Mouse (Mus musculus) layer of hippocampus, adult 8-10 months (tissue): ENCODE measurements around the gene Zfp57. TPM values are rescaled to one million over a fixed set of nuclear protein-coding genes. Genes with fewer than 3 reads are reported as not detected.
"Not testable (repeated sequence)": the region's sequence is repeated elsewhere in the genome, so short reads cannot be mapped to it uniquely, and the experiment has no call there.

Experiments
- DNase-seq, 2 experiments: peaks; one replicate each; pipeline ENCODE4 v3.0.0; 2022; ENCODE audit warnings: low spot score in 2 of 2
- total RNA-seq, 4 experiments: library from RNA; stranded (reverse); gene quantifications; 2 replicates each; pipeline ENCODE4 v1.2.4; 2022

The Zfp57 gene
- total RNA-seq, 4 experiments from 2014 or later: 8.9 to 10.8 (median 9.8) TPM

DNA sequence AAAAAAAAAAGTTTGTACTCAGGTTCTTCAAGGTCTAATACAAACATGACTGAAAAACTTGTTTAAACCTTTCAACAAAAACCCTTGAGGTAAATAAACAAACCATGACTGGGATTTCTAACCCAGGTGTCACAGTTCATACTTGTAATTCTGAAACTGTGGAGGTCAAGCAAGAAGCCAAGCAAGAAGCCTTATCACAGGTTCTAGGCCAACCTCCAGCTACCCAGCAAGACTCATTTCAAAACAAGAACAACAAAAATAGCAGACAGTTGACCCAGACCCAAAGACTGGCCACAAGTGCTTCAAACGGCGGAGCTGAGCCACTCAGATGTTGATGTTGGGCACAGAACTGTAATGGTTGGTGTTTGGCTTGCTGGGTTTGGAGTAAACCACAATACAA lies 6.4 kb upstream of the Zfp57 start:
- DNase-seq: no peak

DNA sequence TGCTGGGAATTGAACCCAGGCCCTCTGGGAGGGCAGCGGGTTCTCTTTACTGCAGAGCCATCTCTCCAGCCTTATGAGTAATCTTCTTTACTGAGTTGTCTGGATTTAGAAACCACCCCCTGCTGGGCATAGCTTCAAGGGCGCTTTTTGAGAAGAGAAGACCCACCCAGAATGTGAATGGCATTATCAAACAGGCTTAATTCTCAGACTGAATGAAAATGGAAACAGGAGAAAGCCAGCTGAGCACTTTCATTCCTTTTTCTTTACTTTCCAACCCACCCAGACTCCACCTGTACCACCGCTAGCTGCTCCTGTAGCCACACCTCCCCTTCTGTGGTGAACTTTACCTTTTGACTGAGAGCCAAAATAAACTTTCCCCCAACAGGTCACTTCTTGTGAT lies 5.5 kb upstream of the Zfp57 start:
- no peak for DNase-seq

- DNase-seq: peak; percentile 34 to 80
These were observed 3.8 kb upstream of the Zfp57 start for GRCm38 (mm10) chr17:36997033-36997735.

GRCm38 (mm10) chr17:36998477-36998876 lies 2.5 kb upstream of the Zfp57 start:
- no peak for DNase-seq

DNA sequence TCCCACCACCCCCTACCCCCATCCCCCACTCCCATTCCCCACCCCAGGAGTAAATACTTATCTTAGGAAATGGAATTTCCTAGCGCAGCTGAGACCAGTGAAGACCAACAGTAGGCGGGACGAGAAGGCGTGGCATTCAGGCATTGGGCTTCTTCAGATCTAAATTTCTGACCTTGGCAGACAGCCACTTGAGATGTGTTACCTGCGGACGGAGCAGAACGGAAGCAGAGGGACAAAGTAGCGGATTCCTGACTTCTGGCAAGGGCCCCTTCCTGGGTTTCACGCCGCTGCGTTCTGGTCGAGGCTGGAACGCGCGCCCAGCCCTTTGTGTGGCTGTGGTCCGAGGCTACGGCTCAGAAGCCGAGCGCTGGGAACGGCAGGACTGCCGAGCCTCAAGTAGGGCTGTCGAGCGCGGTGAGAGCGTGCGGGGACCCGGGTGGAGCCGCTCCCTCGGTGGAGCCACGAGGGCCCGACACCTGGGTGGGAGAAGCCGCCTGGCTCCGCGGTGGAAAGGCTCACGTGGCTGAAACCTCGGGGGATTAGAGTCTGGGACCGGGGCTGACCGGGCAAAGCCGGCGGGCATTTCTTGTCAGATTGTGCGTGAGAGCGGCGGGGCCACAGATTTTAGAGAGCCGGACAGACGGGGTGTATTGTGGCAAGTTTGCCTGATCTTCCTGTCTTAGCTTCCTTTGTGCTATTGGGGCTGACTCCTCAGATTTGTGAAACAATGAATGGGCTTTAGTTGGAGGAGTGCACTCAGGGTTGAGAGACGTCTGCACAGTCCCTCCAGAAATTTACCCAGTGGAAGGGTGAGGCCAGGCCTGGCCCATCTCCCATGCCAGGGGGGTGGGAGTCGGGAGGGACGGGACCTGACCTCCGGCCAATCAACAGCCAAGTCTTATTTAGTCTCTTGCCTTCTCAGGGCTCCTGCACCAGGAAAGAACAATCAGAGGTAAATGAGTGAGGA lies 1.7 kb downstream of the Zfp57 start:
- DNase-seq: no peak

DNA sequence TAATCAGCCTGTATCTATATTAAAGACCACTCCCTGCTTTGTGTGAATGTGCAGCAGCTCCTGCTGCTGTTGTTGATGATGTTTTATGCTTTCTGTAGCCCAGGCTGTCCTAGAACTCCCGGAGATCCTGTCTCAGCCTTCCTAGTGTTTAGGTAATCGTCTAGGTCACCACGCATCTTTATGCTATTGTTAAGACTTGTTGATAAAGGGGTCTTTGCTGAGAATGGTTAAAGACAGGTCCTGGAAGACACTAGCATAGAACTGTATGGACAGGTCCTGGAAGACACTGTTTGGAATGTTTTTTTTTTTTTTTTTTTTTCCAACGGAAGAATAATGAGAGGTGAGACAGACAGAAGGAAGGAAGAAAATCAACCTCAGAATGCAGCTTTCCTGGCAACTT lies 2.4 kb downstream of the Zfp57 start:
- no peak for DNase-seq

DNA sequence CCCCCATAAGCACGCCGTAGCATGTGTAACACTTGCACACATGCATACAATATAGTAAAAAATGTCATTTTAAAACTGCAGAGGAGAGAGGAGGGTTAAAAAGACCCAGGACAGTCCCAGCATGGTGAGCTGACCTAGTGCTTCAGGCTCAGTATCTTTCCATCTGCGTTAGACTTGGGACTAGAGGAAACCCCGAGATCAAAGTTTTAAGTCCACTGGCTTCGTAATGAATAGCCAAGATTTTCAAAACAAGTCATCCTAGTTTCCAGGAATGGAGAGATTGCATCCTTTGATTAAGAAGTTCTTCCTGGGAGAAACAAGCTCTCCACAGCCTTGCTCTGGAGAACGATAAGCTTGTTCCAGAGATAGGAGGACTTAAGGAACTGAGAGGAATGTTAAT lies 7.2 kb downstream of the Zfp57 start:
- no peak for DNase-seq

DNA sequence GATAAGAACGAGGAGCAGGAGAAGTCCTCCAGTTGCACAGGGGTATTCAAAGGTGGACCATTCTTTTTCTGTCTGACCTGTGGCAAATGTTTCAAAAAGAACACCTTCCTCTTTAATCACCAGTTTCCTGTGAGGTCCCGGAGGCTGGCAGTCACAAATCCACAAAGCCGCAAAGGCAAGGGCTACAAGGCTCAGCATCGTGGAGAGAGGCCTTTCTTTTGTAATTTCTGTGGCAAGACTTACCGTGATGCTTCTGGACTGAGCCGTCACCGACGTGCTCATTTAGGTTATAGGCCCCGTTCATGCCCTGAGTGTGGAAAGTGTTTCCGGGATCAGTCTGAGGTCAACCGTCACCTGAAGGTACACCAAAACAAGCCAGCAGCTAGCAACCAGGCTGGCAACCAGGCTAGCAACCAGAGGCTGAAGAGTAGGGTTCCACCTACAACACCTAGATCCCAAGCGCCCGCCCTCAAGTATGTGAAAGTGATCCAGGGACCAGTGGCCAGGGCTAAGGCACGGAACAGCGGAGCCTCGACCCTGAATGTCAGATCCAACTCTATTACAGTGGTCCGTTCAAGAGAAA lies 8.6 kb downstream of the Zfp57 start:
- DNase-seq: no peak

- DNase-seq: no peak
These were observed 10.8 kb downstream of the Zfp57 start for GRCm38 (mm10) chr17:37011719-37012118.

DNA sequence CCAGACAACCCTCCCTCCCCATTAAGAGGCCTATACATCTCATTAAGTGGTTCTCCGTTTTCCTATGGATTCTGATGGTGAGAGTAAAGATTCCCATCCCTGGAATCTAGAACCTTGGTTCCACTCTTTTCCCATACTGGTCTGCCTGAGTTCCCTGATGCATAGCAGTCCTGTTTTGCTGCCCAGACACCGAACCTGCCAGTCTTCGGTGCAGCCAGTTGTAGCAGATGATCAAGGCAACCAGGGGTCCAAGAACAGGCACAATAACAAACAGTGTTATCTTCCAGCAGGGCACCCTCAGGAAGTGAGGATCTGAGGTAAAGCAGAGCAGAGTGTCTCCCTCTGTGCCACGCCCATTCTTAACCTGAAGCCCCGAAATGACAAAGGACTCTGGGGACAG lies 11.2 kb downstream of the Zfp57 start:
- DNase-seq: no peak

DNA sequence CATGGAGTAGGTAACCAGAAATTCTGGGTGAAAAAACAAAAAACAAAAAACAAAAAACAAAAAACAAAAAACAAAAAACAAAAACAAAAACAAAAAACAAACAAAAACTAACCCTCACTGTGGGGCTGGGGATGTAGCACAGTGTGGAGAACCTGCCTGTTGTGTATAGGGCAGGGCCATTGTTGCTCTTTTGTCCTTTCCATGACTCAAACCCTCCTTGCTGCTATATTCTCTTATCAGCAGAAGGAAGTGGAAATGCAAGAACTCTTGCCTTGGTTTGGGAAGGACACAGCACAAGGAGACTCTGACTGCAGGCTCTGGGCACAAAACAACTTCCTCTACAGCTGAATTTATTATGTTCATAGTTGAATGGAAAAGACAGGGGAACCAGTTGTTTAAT lies 15.4 kb downstream of the Zfp57 start:
- DNase-seq: no peak

DNA sequence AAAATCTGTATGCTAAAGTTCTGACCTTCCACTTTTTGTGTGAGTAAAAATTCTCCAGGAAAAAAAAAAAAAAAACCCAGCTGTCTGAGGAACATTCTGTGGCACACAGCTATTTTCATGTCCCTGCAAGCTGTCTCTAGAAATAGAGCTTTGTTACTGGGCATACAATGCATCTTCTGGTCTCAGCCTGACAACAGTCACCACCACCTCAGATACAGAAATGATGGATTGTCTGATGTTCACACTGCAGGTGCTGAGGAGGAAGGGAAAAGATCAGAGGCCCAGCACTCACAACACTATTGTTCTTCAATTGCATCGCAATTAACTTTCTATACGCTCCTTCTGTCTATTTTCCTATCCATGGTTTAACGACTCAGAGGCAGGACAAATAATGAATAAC lies 17.4 kb downstream of the Zfp57 start:
- DNase-seq: peak; percentile 23 to 27

DNA sequence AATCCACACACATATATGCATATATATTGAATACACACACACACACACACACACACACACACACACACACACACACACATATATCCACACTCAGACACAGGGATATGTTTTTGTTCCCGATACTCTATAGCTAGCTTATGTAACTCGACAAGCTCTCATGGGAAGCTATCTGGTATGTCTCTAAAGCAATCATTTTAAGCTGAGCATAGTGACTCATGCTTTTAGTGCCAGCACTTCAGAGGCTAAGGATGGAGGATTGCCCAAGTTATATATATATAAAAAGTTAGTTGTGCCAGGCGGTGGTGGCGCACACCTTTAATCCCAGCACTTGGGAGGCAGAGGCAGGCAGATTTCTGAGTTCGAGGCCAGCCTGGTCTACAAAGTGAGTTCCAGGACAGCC lies 18.3 kb downstream of the Zfp57 start:
- not testable (repeated sequence) for DNase-seq

GRCm38 (mm10) chr17:37022628-37023576 lies 21.9 kb downstream of the Zfp57 start, which contains the start of gene Mog:
Gene Mog (minus strand): TSS chr17:37023398.
- DNase-seq: peak; percentile 53 to 73

GRCm38 (mm10) chr17:37026425-37026824 lies 25.5 kb downstream of the Zfp57 start:
- no peak for DNase-seq

DNA sequence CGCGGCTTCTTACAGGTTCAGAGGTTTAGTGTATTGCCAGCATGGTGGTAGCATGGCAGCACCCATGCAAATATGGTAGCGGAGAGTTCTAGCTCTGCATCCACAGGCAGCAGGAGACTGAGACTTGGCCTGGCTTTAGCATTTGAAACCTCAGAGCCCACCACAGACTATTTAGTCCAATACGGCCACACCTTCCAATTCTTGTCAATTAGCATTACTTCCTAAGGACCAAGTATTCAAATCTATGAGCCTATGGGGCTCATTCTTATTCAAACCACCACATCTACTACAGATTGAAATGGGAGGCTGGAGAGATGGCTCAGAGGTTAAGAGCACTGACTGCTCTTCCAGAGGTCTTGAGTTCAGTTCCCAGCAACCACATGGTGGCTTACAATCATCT lies 26.5 kb downstream of the Zfp57 start:
- DNase-seq: no peak

- no peak for DNase-seq
These were observed 27.2 kb downstream of the Zfp57 start for GRCm38 (mm10) chr17:37028212-37028611.

- peak; percentile 93 to 96 for DNase-seq
These were observed 27.7 kb downstream of the Zfp57 start for GRCm38 (mm10) chr17:37028683-37029120.

GRCm38 (mm10) chr17:37029162-37029561 lies 28.2 kb downstream of the Zfp57 start:
- no peak for DNase-seq

GRCm38 (mm10) chr17:37039127-37039894 lies 38.3 kb downstream of the Zfp57 start:
- no peak for DNase-seq
